In the genomic region with DNA sequence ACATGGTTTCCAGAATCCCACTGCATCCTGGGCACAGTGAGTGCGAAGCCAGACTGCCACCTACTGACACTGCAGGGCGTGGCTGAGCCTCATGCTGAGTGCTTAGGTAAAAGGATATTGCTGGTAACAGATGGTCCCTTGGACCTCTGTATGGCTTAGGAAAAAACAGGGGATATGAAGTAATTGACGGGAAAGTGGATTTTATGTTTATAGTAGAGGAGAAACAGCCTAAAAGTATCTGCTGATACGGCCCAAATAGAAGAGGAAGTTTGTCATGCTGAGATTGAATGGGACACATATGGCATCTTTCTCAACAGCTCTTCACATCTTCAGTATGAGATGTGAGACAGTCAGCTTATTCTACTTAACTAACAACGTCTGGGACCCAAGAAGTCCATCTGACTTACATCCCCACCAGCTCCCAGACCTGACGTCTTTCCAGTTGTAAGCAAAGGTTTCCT, we compare ENCODE assay signal across 8 mouse cellular contexts.
DNase-seq lines count a peak whose midpoint lies in the region; ATAC-seq lines count a peak whose summit lies in the region.

No protein-coding gene starts in this region.

- no peak overlapping the region for H3K27ac ChIP-seq in hindbrain, embryonic 10.5 days
- H3K27ac ChIP-seq in forebrain, embryonic 12.5 days, result no peak overlapping the region

- peak; percentile 23 for DNase-seq in urinary bladder, postnatal 25 days (ENCODE audit: low spot score)
- no peak for DNase-seq in urinary bladder, adult 2 months (ENCODE audit: low spot score)
- peak; percentile 43 for DNase-seq in kidney, adult 18-20 months
- DNase-seq in left cerebral cortex, postnatal 36 days (ENCODE audit: low spot score in 2 of 2), result peak; percentile 46 to 53
- peak; percentile 59 to 62 for DNase-seq in right cerebral cortex, adult 2 months (ENCODE audit: low spot score in 2 of 2)
- no peak for DNase-seq in hindbrain, embryonic 10.5 days (ENCODE audit: low spot score)

- H3K4me3 ChIP-seq in hindbrain, embryonic 10.5 days, result no peak overlapping the region
- no peak overlapping the region for H3K4me3 ChIP-seq in forebrain, embryonic 12.5 days (replicated peaks)

- no peak overlapping the region for H3K9ac ChIP-seq in forebrain, embryonic 12.5 days

- H3K4me2 ChIP-seq in forebrain, embryonic 12.5 days, result no peak overlapping the region

- H3K4me1 ChIP-seq in hindbrain, embryonic 10.5 days (replicated peaks), result no peaks in the 10 kb centered on the region
- H3K4me1 ChIP-seq in forebrain, embryonic 12.5 days, result no peaks in the 10 kb centered on the region

- H3K9me3 ChIP-seq in hindbrain, embryonic 10.5 days, result no peaks in the 10 kb centered on the region
- no peaks in the 10 kb centered on the region for H3K9me3 ChIP-seq in forebrain, embryonic 12.5 days

- H3K27me3 ChIP-seq in hindbrain, embryonic 10.5 days (ENCODE audit: insufficient read depth, poor library complexity, severe bottlenecking), result no peaks in the 10 kb centered on the region
- no peaks in the 10 kb centered on the region for H3K27me3 ChIP-seq in forebrain, embryonic 12.5 days

- 76% methylated on average over 6 of the region's 6 CpGs for WGBS in hindbrain, embryonic 10.5 days
- WGBS in forebrain, embryonic 12.5 days, result 78% methylated on average over 6 of the region's 6 CpGs

- intact Hi-C loops in left cerebral cortex, postnatal 36 days (cut with DNase I), result loop anchor here (2.0 to 5.0 kb wide), 2 partner anchors 182 to 583 kb away; partner anchors contain the start of gene Rap2a

- ATAC-seq in common myeloid progenitor, adult 5-6 weeks (replicated peaks; ENCODE audit: low read depth, poor library complexity, severe bottlenecking), result peak; percentile 36; the same call in 1 of the 2 replicates
- ATAC-seq in forebrain, embryonic 12.5 days (ENCODE audit: low FRiP score), result no peak

- H3K36me3 ChIP-seq in hindbrain, embryonic 10.5 days, result no peaks in the 10 kb centered on the region
- no peaks in the 10 kb centered on the region for H3K36me3 ChIP-seq in forebrain, embryonic 12.5 days (replicated peaks)

Comparison
In these comparisons a context has a peak if more than half of its experiments do, and no peak if none do; other contexts are left out.
1. DNase-seq: peak in urinary bladder, postnatal 25 days (single experiment), kidney, adult 18-20 months (single experiment), left cerebral cortex, postnatal 36 days (2 of 2) and right cerebral cortex, adult 2 months (2 of 2); none in urinary bladder, adult 2 months (single experiment) and hindbrain, embryonic 10.5 days (single experiment).